Mouse (Mus musculus) cerebellum, adult 11-12 months (tissue): ENCODE data around the gene Erg.

Source experiments
- DNase-seq: peaks from one replicate; pipeline ENCODE4 v3.0.0; 2022

Gene Erg

DNA sequence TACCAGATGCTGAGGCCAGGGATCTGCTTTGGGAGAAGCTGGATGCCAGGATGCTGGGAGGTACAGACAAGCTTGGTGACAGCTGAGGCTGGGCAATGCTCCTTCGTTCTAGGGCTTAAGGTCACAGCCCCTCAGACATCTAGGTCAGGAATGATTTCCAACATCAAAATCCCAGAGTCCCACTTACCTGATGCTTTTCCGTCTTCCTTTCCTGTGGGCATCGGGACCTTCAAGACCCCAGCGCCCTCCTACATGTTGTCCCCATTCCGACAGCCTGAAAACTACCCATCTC is at the start of gene Erg:
Erg (minus strand) TSS at position 283 of the 292 bp plus-strand sequence.
- DNase-seq = no peak

GRCm38 (mm10) chr16:95631816-95632215 is 45.4 kb upstream of the Erg start:
- DNase-seq = no peak

GRCm38 (mm10) chr16:95623876-95624770 is 37.7 kb upstream of the Erg start:
- DNase-seq = no peak

- DNase-seq = no peak
Measured at GRCm38 (mm10) chr16:95623056-95623455, 36.7 kb upstream of the Erg start.

DNA sequence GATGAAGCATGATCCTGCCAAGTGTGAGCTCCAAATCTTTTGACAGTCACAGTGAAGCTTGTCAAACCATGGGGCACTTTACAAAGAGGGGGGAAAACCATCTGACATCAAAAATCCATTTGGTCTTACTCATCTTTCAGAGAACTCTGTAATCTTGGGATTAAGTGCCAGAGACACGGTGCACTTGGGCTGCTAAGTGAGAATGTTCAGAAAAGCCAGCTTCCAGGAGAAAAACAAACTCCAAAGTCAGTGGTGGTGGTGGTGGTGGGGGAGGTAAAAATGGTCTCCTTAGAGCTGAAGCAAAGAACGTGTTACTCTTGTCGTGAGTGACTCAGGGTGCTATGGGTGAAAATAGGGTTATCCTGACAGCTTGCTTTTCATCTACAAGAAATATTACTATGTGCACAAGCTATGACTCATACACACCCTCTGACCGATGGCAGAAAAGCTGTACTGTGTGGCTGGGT is 33.5 kb upstream of the Erg start:
- no peak for DNase-seq

GRCm38 (mm10) chr16:95618206-95618605 is 31.8 kb upstream of the Erg start:
- DNase-seq = peak; percentile 82

GRCm38 (mm10) chr16:95617720-95618119 is 31.3 kb upstream of the Erg start:
- DNase-seq = no peak

DNA sequence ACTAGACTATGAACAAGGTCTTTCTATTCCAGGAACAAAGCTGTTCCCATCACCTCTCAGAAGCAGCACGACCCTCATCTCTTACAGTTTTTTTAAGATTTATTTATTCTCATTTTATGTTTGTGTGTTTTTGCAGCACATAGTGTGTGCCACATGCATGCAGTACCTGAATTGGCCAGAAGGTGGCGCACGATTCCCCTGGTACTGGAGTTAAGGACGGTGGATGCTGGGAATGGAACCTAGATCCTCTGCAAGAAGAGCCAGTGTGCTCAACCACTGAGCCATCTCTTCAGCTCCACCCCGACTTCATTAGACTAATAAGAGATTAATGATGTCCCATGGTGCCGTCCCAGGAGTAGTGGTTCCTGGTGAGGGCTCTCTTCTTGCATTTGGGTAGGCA is 29.2 kb upstream of the Erg start:
- DNase-seq = no peak

- DNase-seq = no peak
Measured at GRCm38 (mm10) chr16:95614482-95614881, 28.1 kb upstream of the Erg start.

GRCm38 (mm10) chr16:95611982-95612746 is 25.8 kb upstream of the Erg start:
- no peak for DNase-seq

- no peak for DNase-seq
Measured at GRCm38 (mm10) chr16:95608624-95609023, 22.2 kb upstream of the Erg start.

GRCm38 (mm10) chr16:95605304-95605703 is 18.9 kb upstream of the Erg start:
- peak; percentile 27 for DNase-seq

DNA sequence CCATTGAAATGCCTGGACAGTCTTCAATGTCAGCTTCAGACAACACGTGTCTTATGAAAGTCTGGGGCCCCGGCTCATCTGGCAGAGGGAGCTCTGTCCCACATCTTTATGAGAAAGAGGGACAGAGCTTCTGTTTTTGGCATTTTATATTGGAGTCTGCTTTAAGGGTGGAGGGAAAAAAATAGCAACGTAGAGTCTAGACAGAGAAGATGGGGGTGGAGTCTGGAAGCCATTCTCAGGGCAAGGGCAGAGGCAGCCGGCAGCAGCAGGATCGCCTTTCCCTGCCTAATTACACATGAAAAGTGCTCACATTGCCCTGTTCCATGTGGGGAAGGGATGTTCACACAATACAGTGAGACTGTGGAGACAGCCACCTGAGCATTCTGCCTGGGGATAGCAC is 16.1 kb upstream of the Erg start:
- DNase-seq = no peak

- DNase-seq = no peak
Measured at GRCm38 (mm10) chr16:95601807-95602206, 15.4 kb upstream of the Erg start.

DNA sequence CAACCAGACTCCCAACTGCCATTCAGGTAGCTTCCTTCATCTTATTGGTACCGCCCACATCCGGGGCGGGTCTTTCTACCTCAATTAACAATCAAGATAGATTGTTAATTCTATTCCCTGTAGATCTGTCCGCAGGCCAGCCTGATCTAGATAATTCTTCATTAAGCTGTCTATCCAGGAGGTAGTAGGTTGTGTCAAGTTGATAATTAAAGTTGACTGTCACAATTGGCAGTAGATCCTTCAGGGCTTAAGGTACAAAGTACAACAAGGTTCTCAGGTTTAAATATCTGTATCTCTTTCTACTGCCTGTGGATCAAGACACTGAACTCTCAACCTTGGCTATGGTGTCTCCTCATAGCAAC is 14.8 kb upstream of the Erg start:
- DNase-seq = no peak

DNA sequence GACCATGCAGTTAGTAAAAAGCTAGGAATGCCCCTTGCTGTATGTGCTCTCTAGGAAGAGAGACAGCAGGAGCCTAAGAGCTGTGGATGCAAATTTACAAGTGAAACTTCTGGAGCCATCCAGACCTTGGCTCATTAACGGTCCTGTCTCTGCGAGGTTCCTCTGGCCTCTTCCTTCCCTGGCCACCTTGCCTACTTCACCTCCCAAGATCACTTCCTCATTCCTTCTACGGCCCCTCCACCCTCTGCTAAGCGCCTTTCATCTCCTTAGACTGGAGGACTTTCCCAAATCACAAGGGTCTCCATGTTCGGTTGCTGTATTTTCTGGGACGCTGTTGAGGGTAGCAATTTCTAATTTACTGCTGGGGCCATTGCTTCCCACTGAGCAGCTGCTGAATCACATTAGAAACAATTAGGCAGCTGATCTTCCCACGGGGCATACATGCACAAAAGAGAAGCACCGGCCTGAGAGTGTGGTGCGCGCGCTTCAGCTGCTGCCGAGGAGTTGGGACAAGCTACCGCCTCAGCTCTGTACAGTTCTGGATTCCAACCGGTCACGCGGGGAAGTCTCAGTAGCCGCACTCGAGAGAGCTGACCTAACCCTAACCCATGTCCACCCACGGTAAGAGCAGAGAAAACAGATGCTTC is 14.3 kb upstream of the Erg start:
- no peak for DNase-seq

- no peak for DNase-seq
Measured at GRCm38 (mm10) chr16:95598930-95599329, 12.5 kb upstream of the Erg start.

- DNase-seq = no peak
Measured at GRCm38 (mm10) chr16:95597578-95597951, 11.2 kb upstream of the Erg start.

DNA sequence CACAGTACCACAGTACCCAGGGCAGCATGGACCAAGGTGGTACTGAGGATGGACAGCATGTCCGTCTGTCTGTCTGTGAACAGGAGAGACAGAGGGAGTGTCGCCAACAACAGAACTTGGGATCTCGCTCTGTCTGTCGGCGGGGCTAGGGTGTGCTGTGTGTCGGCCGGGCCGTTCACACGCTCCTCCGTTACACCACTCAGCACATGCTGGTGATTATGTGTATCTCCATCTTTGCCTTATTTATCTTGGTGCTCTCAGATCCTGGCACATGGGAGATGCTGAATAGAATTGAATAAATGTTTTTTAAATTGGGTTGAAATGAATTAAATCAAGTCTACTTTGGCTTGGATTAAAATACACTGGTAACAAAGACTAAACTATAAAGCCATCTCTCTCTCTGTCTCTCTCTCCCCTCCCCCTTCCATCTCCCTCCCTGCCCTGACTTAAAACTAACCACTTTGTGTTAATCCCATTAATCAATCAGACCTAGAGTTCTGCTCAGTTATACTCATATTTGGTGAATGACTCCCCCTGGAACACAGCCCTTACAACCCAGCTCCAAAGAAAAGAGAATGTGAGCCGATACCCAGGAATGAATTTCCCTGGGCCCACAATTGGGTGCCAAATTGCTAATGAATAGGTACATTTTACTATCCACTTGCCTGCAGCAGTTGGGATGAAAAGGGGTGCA is 10.6 kb upstream of the Erg start:
- no peak for DNase-seq

GRCm38 (mm10) chr16:95588849-95589248 is 2.5 kb upstream of the Erg start:
- DNase-seq = no peak

DNA sequence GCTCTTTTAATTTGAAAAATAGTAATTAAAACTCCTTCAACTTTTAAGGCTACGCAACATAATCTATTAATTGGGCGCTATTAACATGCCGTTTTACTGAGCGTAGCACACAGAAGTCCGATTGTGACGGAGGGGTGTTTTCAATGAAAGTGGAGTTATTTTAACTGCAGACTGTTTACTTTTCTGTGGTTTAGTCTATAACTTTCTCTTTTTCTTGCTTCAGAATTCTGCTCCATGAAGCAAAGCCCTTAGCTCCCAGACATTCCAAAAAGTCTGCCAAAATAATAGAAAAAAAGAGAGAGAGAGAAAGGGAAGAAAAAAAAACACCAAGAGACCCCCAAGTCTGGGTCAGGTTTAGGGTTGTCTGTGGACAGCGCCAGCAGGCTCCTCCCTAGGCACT is 333 bp upstream of the Erg start:
- no peak for DNase-seq

DNA sequence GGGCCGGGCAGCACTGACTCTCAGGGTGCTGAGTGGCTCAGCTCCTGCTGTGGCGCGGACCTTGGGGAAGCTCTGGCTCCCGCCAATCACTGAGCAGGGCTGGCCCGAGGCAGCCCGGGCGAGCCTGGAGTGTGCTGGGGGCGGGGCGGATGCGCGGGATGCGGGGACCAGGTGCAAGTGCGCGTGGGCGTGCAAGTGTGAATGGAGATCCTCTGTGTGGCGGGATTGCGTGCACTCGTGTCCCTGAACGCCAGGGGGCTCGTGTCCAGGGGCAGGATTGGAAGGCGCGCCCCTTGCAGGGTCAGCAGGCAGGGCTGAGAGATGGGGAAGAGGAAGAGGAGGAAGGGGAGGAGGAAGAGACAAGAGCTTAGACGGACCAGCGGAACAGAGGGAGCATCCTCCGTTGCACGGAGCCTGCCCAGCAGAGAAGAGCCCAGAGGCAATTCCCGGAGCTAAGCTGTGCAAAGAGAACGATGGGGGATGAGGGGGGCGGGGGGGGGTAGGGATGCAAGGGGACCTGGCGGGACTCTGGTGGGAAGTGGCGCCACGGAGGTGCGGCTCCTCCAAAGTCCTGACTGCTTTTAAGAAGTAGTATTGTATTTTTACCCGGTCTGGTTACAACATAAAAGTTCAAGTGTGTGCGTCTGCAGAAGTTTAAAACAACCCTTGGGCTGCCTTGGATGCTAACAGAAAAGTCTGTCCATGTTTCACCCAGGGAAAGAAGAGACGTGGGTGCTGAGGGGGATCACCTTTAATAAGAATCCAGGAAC is 667 bp downstream of the Erg start:
- peak; percentile 3 for DNase-seq
